Mouse (Mus musculus) fibroblast of lung, adult 2 months (primary cell): ENCODE measurements around the gene Mrpl33.

ENCODE experiments used
- DNase-seq: peaks from one replicate; pipeline ENCODE4 v3.0.0-alpha.2; 2011; ENCODE audit warnings: low read depth

The Mrpl33 gene

GRCm38 (mm10) chr5:31642300-31642699, 45.6 kb downstream of the Mrpl33 start:
- no peak for DNase-seq

- DNase-seq, result no peak
Measured at GRCm38 (mm10) chr5:31644272-31644671, 47.5 kb downstream of the Mrpl33 start.

GRCm38 (mm10) chr5:31644847-31645246, 48.1 kb downstream of the Mrpl33 start:
- DNase-seq, result no peak

GRCm38 (mm10) chr5:31645798-31646197, 49.1 kb downstream of the Mrpl33 start:
- no peak for DNase-seq

GRCm38 (mm10) chr5:31646574-31646973, 49.8 kb downstream of the Mrpl33 start:
- DNase-seq, result no peak

- no peak for DNase-seq
Measured at GRCm38 (mm10) chr5:31647327-31647726, 50.6 kb downstream of the Mrpl33 start.

GRCm38 (mm10) chr5:31650518-31651288, 54.0 kb downstream of the Mrpl33 start:
- peak; percentile 52 for DNase-seq

- DNase-seq, result no peak
Measured at GRCm38 (mm10) chr5:31655688-31656190, 59.0 kb downstream of the Mrpl33 start.

GRCm38 (mm10) chr5:31666176-31666575, 69.4 kb downstream of the Mrpl33 start:
- DNase-seq, result peak; percentile 92

GRCm38 (mm10) chr5:31668325-31668968, 71.7 kb downstream of the Mrpl33 start:
- DNase-seq, result no peak

GRCm38 (mm10) chr5:31669984-31670383, 73.2 kb downstream of the Mrpl33 start:
- DNase-seq, result no peak

- DNase-seq, result no peak
Measured at GRCm38 (mm10) chr5:31671137-31671536, 74.4 kb downstream of the Mrpl33 start.

GRCm38 (mm10) chr5:31673431-31673830, 76.7 kb downstream of the Mrpl33 start:
- DNase-seq, result no peak

- no peak for DNase-seq
Measured at GRCm38 (mm10) chr5:31678000-31678399, 81.3 kb downstream of the Mrpl33 start.

GRCm38 (mm10) chr5:31680183-31680582, 83.4 kb downstream of the Mrpl33 start:
- DNase-seq, result no peak

GRCm38 (mm10) chr5:31682305-31682704, 85.6 kb downstream of the Mrpl33 start:
- DNase-seq, result no peak

- DNase-seq, result no peak
Measured at GRCm38 (mm10) chr5:31686040-31686439, 89.3 kb downstream of the Mrpl33 start.

- no peak for DNase-seq
Measured at GRCm38 (mm10) chr5:31687972-31688371, 91.2 kb downstream of the Mrpl33 start.

GRCm38 (mm10) chr5:31693191-31693590, 96.5 kb downstream of the Mrpl33 start:
- DNase-seq, result no peak

- DNase-seq, result no peak
Measured at GRCm38 (mm10) chr5:31696971-31697643, 100.4 kb downstream of the Mrpl33 start, which contains the start of gene Rbks. Gene Rbks, minus strand, starts transcription at chr5:31697627.

- peak; percentile 62 for DNase-seq
Measured at GRCm38 (mm10) chr5:31697644-31698296, 101.0 kb downstream of the Mrpl33 start, which contains the start of gene Babam2. Gene Babam2, plus strand, starts transcription at chr5:31697684.

- DNase-seq, result peak; percentile 61
Measured at GRCm38 (mm10) chr5:31698297-31698726, 101.6 kb downstream of the Mrpl33 start.
